Mouse (Mus musculus): ENCODE results near the gene Gpn1. TPM values are rescaled to one million over a fixed set of nuclear protein-coding genes. Genes with fewer than 3 reads are reported as not detected.
A peak's percentile ranks its signal among the peaks of the same experiment; 100 is the strongest.
"Not testable (repeated sequence)": the region's sequence is repeated elsewhere in the genome, so short reads cannot be mapped to it uniquely, and the experiment has no call there.

Gpn1 gene
- polyA plus RNA-seq, 1 experiment from 2014 or later, result 66.3 TPM

GRCm38 (mm10) chr5:31526354-31527116 is 32.0 kb downstream of the Gpn1 start, which contains the start of gene Slc4a1ap:
Gene Slc4a1ap, plus strand, starts transcription at chr5:31526995.
- ATAC-seq (ENCODE audit: insufficient number of reproducible peaks, insufficient read depth, low FRiP score, low read depth), result peak; percentile 80; the same call in 1 of the 2 replicates
- no peaks in the 10 kb centered on the region for H3K9me3 ChIP-seq (ENCODE audit: control insufficient read depth, low read depth, low read length)
- H3K4me2 ChIP-seq (replicated peaks; ENCODE audit: low read depth, low read length), result peak within 1 kb of the TSS; percentile 97
- H3K4me3 ChIP-seq (ENCODE audit: low read depth, low read length), result peak within 1 kb of the TSS; percentile 81
- no peaks in the 10 kb centered on the region for H3K27me3 ChIP-seq (ENCODE audit: control insufficient read depth, insufficient read depth, low read length)
- H3K36me3 ChIP-seq (ENCODE audit: control insufficient read depth, insufficient read depth, low read length), result peaks cover 29% of the 10 kb centered on the region
- peaks cover 14% of the 10 kb centered on the region for H3K4me1 ChIP-seq (ENCODE audit: control insufficient read depth, insufficient read depth, low read length)
- H3K27ac ChIP-seq (ENCODE audit: low read length), result peak within 1 kb of the TSS; percentile 80
- peak within 1 kb of the TSS; percentile 59 for H3K9ac ChIP-seq (replicated peaks; ENCODE audit: low read depth, low read length)
- WGBS, result under 1% methylated on average over 28 of the region's 28 CpGs

- Histone ChIP-seq H3K4me2 (replicated peaks; ENCODE audit: low read depth, low read length) (peak overlapping the region; percentile 97), H3K27me3 (ENCODE audit: control insufficient read depth, insufficient read depth, low read length) (no peaks in the 10 kb centered on the region), H3K4me3 (ENCODE audit: low read depth, low read length) (peak overlapping the region; percentile 81), H3K4me1 (ENCODE audit: control insufficient read depth, insufficient read depth, low read length) (peaks cover 14% of the 10 kb centered on the region), H3K9me3 (ENCODE audit: control insufficient read depth, low read depth, low read length) (no peaks in the 10 kb centered on the region), H3K36me3 (ENCODE audit: control insufficient read depth, insufficient read depth, low read length) (peaks cover 31% of the 10 kb centered on the region), H3K27ac (ENCODE audit: low read length) (peak overlapping the region; percentile 80; the same call in 1 of the 2 replicates), H3K9ac (replicated peaks; ENCODE audit: low read depth, low read length) (peak overlapping the region; percentile 59)
- WGBS, result 2% methylated on average over 40 of the region's 40 CpGs
- no peak for ATAC-seq (ENCODE audit: insufficient number of reproducible peaks, insufficient read depth, low FRiP score, low read depth)
These were observed 32.7 kb downstream of the Gpn1 start for GRCm38 (mm10) chr5:31527117-31527680.

GRCm38 (mm10) chr5:31527707-31528106 is 33.2 kb downstream of the Gpn1 start, which contains the start of gene Supt7l:
Gene Supt7l, minus strand, starts transcription at chr5:31527807.
- 80% methylated on average over 11 of the region's 11 CpGs for WGBS
- ATAC-seq (ENCODE audit: insufficient number of reproducible peaks, insufficient read depth, low FRiP score, low read depth), result not testable (repeated sequence)

GRCm38 (mm10) chr5:31528560-31528959 is 34.0 kb downstream of the Gpn1 start:
- Histone ChIP-seq H3K4me2 (replicated peaks; ENCODE audit: low read depth, low read length) (no peak overlapping the region), H3K36me3 (ENCODE audit: control insufficient read depth, insufficient read depth, low read length) (peaks cover 36% of the 10 kb centered on the region), H3K4me3 (ENCODE audit: low read depth, low read length) (no peak overlapping the region), H3K9ac (replicated peaks; ENCODE audit: low read depth, low read length) (no peak overlapping the region), H3K27ac (ENCODE audit: low read length) (no peak overlapping the region), H3K9me3 (ENCODE audit: control insufficient read depth, low read depth, low read length) (no peaks in the 10 kb centered on the region), H3K27me3 (ENCODE audit: control insufficient read depth, insufficient read depth, low read length) (no peaks in the 10 kb centered on the region), H3K4me1 (ENCODE audit: control insufficient read depth, insufficient read depth, low read length) (peaks cover 14% of the 10 kb centered on the region)
- 59% methylated on average over 2 of the region's 2 CpGs for WGBS
- no peak for ATAC-seq (ENCODE audit: insufficient number of reproducible peaks, insufficient read depth, low FRiP score, low read depth)

More at GRCm38 (mm10) chr5:31527707-31528106, 33.2 kb downstream of the Gpn1 start, which contains the start of gene Supt7l:
- peak within 1 kb of the TSS; percentile 59 for H3K9ac ChIP-seq (replicated peaks; ENCODE audit: low read depth, low read length)
- H3K4me2 ChIP-seq (replicated peaks; ENCODE audit: low read depth, low read length), result peak within 1 kb of the TSS; percentile 97
- H3K36me3 ChIP-seq (ENCODE audit: control insufficient read depth, insufficient read depth, low read length), result peaks cover 33% of the 10 kb centered on the region
- peak within 1 kb of the TSS; percentile 81 for H3K4me3 ChIP-seq (ENCODE audit: low read depth, low read length)
- not testable (repeated sequence) for H3K27me3 ChIP-seq (ENCODE audit: control insufficient read depth, insufficient read depth, low read length); H3K9me3 ChIP-seq (ENCODE audit: control insufficient read depth, low read depth, low read length)
- H3K27ac ChIP-seq (ENCODE audit: low read length), result peak within 1 kb of the TSS; percentile 80
- peaks cover 14% of the 10 kb centered on the region for H3K4me1 ChIP-seq (ENCODE audit: control insufficient read depth, insufficient read depth, low read length)

- Histone ChIP-seq H3K4me3 (ENCODE audit: low read depth, low read length) (no peak overlapping the region), H3K4me2 (replicated peaks; ENCODE audit: low read depth, low read length) (no peak overlapping the region), H3K27me3 (ENCODE audit: control insufficient read depth, insufficient read depth, low read length) (no peaks in the 10 kb centered on the region), H3K36me3 (ENCODE audit: control insufficient read depth, insufficient read depth, low read length) (peaks cover 72% of the 10 kb centered on the region), H3K27ac (ENCODE audit: low read length) (no peak overlapping the region), H3K9ac (replicated peaks; ENCODE audit: low read depth, low read length) (no peak overlapping the region), H3K9me3 (ENCODE audit: control insufficient read depth, low read depth, low read length) (no peaks in the 10 kb centered on the region), H3K4me1 (ENCODE audit: control insufficient read depth, insufficient read depth, low read length) (no peaks in the 10 kb centered on the region)
- 85% methylated on average over 2 of the region's 2 CpGs for WGBS
- no peak for ATAC-seq (ENCODE audit: insufficient number of reproducible peaks, insufficient read depth, low FRiP score, low read depth)
These were observed 40.7 kb downstream of the Gpn1 start for GRCm38 (mm10) chr5:31535228-31535627.

- H3K4me3 ChIP-seq (ENCODE audit: low read depth, low read length), result no peak overlapping the region
- H3K4me1 ChIP-seq (ENCODE audit: control insufficient read depth, insufficient read depth, low read length), result peaks cover 6% of the 10 kb centered on the region; the same call in 1 of the 2 replicates
- no peak overlapping the region for H3K9ac ChIP-seq (replicated peaks; ENCODE audit: low read depth, low read length)
- no peaks in the 10 kb centered on the region for H3K27me3 ChIP-seq (ENCODE audit: control insufficient read depth, insufficient read depth, low read length)
- H3K4me2 ChIP-seq (replicated peaks; ENCODE audit: low read depth, low read length), result no peak overlapping the region
- no peak for ATAC-seq (ENCODE audit: insufficient number of reproducible peaks, insufficient read depth, low FRiP score, low read depth)
- no peak overlapping the region for H3K27ac ChIP-seq (ENCODE audit: low read length)
- 52% methylated on average over 1 of the region's 1 CpGs for WGBS
- no peaks in the 10 kb centered on the region for H3K9me3 ChIP-seq (ENCODE audit: control insufficient read depth, low read depth, low read length)
- peaks cover 26% of the 10 kb centered on the region for H3K36me3 ChIP-seq (ENCODE audit: control insufficient read depth, insufficient read depth, low read length)
These were observed 64.9 kb downstream of the Gpn1 start for GRCm38 (mm10) chr5:31559401-31559800.

- Histone ChIP-seq H3K27me3 (ENCODE audit: control insufficient read depth, insufficient read depth, low read length) (no peaks in the 10 kb centered on the region), H3K4me3 (ENCODE audit: low read depth, low read length) (no peak overlapping the region), H3K4me1 (ENCODE audit: control insufficient read depth, insufficient read depth, low read length) (peaks cover 7% of the 10 kb centered on the region; the same call in 1 of the 2 replicates), H3K36me3 (ENCODE audit: control insufficient read depth, insufficient read depth, low read length) (peaks cover 19% of the 10 kb centered on the region), H3K27ac (ENCODE audit: low read length) (no peak overlapping the region), H3K4me2 (replicated peaks; ENCODE audit: low read depth, low read length) (no peak overlapping the region), H3K9ac (replicated peaks; ENCODE audit: low read depth, low read length) (no peak overlapping the region), H3K9me3 (ENCODE audit: control insufficient read depth, low read depth, low read length) (no peaks in the 10 kb centered on the region)
- ATAC-seq (ENCODE audit: insufficient number of reproducible peaks, insufficient read depth, low FRiP score, low read depth), result no peak
- WGBS, result 94% methylated on average over 2 of the region's 2 CpGs
These were observed 65.8 kb downstream of the Gpn1 start for GRCm38 (mm10) chr5:31560352-31560751.

GRCm38 (mm10) chr5:31562036-31562666 is 67.6 kb downstream of the Gpn1 start:
- no peak overlapping the region for H3K9ac ChIP-seq (replicated peaks; ENCODE audit: low read depth, low read length)
- peaks cover 7% of the 10 kb centered on the region; the same call in 1 of the 2 replicates for H3K4me1 ChIP-seq (ENCODE audit: control insufficient read depth, insufficient read depth, low read length)
- H3K36me3 ChIP-seq (ENCODE audit: control insufficient read depth, insufficient read depth, low read length), result peaks cover 11% of the 10 kb centered on the region
- H3K4me2 ChIP-seq (replicated peaks; ENCODE audit: low read depth, low read length), result no peak overlapping the region
- WGBS, result 82% methylated on average over 7 of the region's 7 CpGs
- no peak overlapping the region for H3K4me3 ChIP-seq (ENCODE audit: low read depth, low read length)
- no peak for ATAC-seq (ENCODE audit: insufficient number of reproducible peaks, insufficient read depth, low FRiP score, low read depth)
- no peak overlapping the region for H3K27ac ChIP-seq (ENCODE audit: low read length)
- no peaks in the 10 kb centered on the region for H3K9me3 ChIP-seq (ENCODE audit: control insufficient read depth, low read depth, low read length)
- no peaks in the 10 kb centered on the region for H3K27me3 ChIP-seq (ENCODE audit: control insufficient read depth, insufficient read depth, low read length)

Data from stomach, embryonic 14.5 days (tissue).